ENCODE assay signal across 13 mouse cellular contexts in the genomic region with DNA sequence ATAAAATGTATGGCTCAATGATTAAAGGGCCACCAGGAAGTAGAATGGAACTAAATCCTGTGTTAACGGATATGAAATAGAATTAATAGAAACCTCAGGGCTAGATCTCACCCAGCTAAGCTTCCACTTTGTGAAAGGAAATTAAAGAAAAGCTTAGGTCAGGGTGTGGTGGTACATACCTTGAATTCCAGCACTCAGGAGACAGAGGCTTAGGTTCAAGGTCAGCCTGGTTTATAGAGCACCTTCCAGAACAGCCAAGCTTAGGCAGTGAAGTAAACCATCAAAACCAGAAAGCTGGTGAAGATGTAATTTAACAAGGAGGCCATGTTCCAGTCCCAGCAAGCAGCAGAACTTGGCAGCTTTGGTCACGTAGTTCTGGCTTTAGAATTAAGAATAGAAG.
"Had no signal": no experiment of that assay in that cellular context is flagged by ENCODE, and none has a peak within 500 bp of the region (broad histone marks: within the 10 kb centered on the region; RNA-seq: fewer than 3 reads in every experiment).

No protein-coding gene starts in this region.

- H3K9me3 ChIP-seq: midbrain, embryonic 15.5 days; neural tube, embryonic 12.5 days had no signal

- H3K9ac ChIP-seq: lung, embryonic 14.5 days; midbrain, embryonic 13.5 days; midbrain, embryonic 15.5 days; neural tube, embryonic 12.5 days had no signal

- H3K27ac ChIP-seq: macrophage; midbrain, embryonic 13.5 days; midbrain, embryonic 15.5 days; neural tube, embryonic 12.5 days had no signal

- H3K4me1 ChIP-seq: midbrain, embryonic 13.5 days; midbrain, embryonic 15.5 days; neural tube, embryonic 12.5 days had no signal

- DNase-seq: lung, adult 18-20 months; lung, embryonic 14.5 days; lung, postnatal 10 days; lung, postnatal 36 days; right cerebral cortex, postnatal 14 days; thymus, adult 18-20 months; thymus, postnatal 14 days; thymus, postnatal 4 days had no signal

- H3K27me3 ChIP-seq: midbrain, embryonic 13.5 days; midbrain, embryonic 15.5 days; neural tube, embryonic 12.5 days had no signal

- H3K4me3 ChIP-seq: megakaryocyte, embryonic 14.5 days; midbrain, embryonic 13.5 days; midbrain, embryonic 15.5 days; neural tube, embryonic 12.5 days had no signal

- H3K36me3 ChIP-seq: midbrain, embryonic 15.5 days had no signal
